Mouse (Mus musculus) ovary, postnatal 36 days (tissue): Measurements from ENCODE around the gene Vav3.

Experiments used
- DNase-seq: peaks from one replicate; pipeline ENCODE4 v3.0.0; 2022; ENCODE audit warnings: low spot score, mixed read lengths

Vav3 gene

GRCm38 (mm10) chr3:109499861-109500456, 159.5 kb downstream of the Vav3 start:
- DNase-seq = no peak

- DNase-seq = no peak
These were observed 169.3 kb downstream of the Vav3 start for GRCm38 (mm10) chr3:109509784-109510183.

- no peak for DNase-seq
These were observed 171.4 kb downstream of the Vav3 start for GRCm38 (mm10) chr3:109511849-109512248.

- DNase-seq = no peak
These were observed 175.0 kb downstream of the Vav3 start for GRCm38 (mm10) chr3:109515479-109515878.

- no peak for DNase-seq
These were observed 175.9 kb downstream of the Vav3 start for GRCm38 (mm10) chr3:109516372-109516771.

GRCm38 (mm10) chr3:109522115-109522514, 181.7 kb downstream of the Vav3 start:
- DNase-seq = no peak

GRCm38 (mm10) chr3:109525825-109526224, 185.4 kb downstream of the Vav3 start:
- DNase-seq = no peak

GRCm38 (mm10) chr3:109526246-109526645, 185.8 kb downstream of the Vav3 start:
- peak; percentile 65 for DNase-seq

- no peak for DNase-seq
These were observed 186.2 kb downstream of the Vav3 start for GRCm38 (mm10) chr3:109526651-109527050.

GRCm38 (mm10) chr3:109528688-109529087, 188.2 kb downstream of the Vav3 start:
- DNase-seq = no peak

GRCm38 (mm10) chr3:109537686-109538085, 197.2 kb downstream of the Vav3 start:
- no peak for DNase-seq

- DNase-seq = no peak
These were observed 199.6 kb downstream of the Vav3 start for GRCm38 (mm10) chr3:109540009-109540408.

- no peak for DNase-seq
These were observed 204.2 kb downstream of the Vav3 start for GRCm38 (mm10) chr3:109544476-109545221.

GRCm38 (mm10) chr3:109557329-109557728, 216.9 kb downstream of the Vav3 start:
- DNase-seq = no peak

GRCm38 (mm10) chr3:109561295-109561694, 220.8 kb downstream of the Vav3 start:
- DNase-seq = no peak

GRCm38 (mm10) chr3:109561776-109562175, 221.3 kb downstream of the Vav3 start:
- no peak for DNase-seq

- no peak for DNase-seq
These were observed 221.8 kb downstream of the Vav3 start for GRCm38 (mm10) chr3:109562268-109562667.

GRCm38 (mm10) chr3:109564443-109564842, 224.0 kb downstream of the Vav3 start:
- DNase-seq = no peak

GRCm38 (mm10) chr3:109568542-109569265, 228.3 kb downstream of the Vav3 start:
- DNase-seq = no peak

- no peak for DNase-seq
These were observed 231.0 kb downstream of the Vav3 start for GRCm38 (mm10) chr3:109571483-109571882.

GRCm38 (mm10) chr3:109572871-109573270, 232.4 kb downstream of the Vav3 start:
- DNase-seq = no peak

- no peak for DNase-seq
These were observed 233.2 kb downstream of the Vav3 start for GRCm38 (mm10) chr3:109573549-109574146.

GRCm38 (mm10) chr3:109574161-109574560, 233.7 kb downstream of the Vav3 start:
- DNase-seq = no peak
